Mouse (Mus musculus): ENCODE measurements around the gene Eppin. TPM values are rescaled to one million over a fixed set of nuclear protein-coding genes. Genes with fewer than 3 reads are reported as not detected.

Gene Eppin
- polyA plus RNA-seq, 1 experiment: not detected

- no peak overlapping the region for H3K4me3 ChIP-seq (ENCODE audit: low read depth, low read length)
- no peak for TF ChIP-seq POLR2A (IDR thresholded peaks at IDR 0.05; ENCODE audit: low read depth, low read length)
- no peak for TF ChIP-seq CTCF (IDR thresholded peaks at IDR 0.05; ENCODE audit: extremely low read depth, insufficient read length, insufficient replicate concordance, low read depth, low read length)
- peaks cover 10% of the 10 kb centered on the region for H3K27me3 ChIP-seq (ENCODE audit: control insufficient read depth, insufficient read depth, low read length)
- no peaks in the 10 kb centered on the region for H3K36me3 ChIP-seq (ENCODE audit: control insufficient read depth, insufficient read depth, low read length)
- WGBS: 69% methylated on average over 5 of the region's 5 CpGs
- peaks cover 5% of the 10 kb centered on the region; the same call in 1 of the 2 replicates for H3K4me1 ChIP-seq (ENCODE audit: control insufficient read depth, insufficient read depth, insufficient read length, low read length)
- no peak overlapping the region for H3K27ac ChIP-seq (ENCODE audit: insufficient read depth, low read depth, low read length)
These were observed 25.9 kb downstream of the Eppin start for GRCm38 (mm10) chr2:164567460-164567859.

GRCm38 (mm10) chr2:164566997-164567396 lies 26.4 kb downstream of the Eppin start:
- no peak overlapping the region for H3K27ac ChIP-seq (ENCODE audit: insufficient read depth, low read depth, low read length)
- H3K36me3 ChIP-seq (ENCODE audit: control insufficient read depth, insufficient read depth, low read length): no peaks in the 10 kb centered on the region
- peaks cover 5% of the 10 kb centered on the region; the same call in 1 of the 2 replicates for H3K4me1 ChIP-seq (ENCODE audit: control insufficient read depth, insufficient read depth, insufficient read length, low read length)
- peaks cover 13% of the 10 kb centered on the region for H3K27me3 ChIP-seq (ENCODE audit: control insufficient read depth, insufficient read depth, low read length)
- TF ChIP-seq POLR2A (IDR thresholded peaks at IDR 0.05; ENCODE audit: low read depth, low read length): no peak
- TF ChIP-seq CTCF (IDR thresholded peaks at IDR 0.05; ENCODE audit: extremely low read depth, insufficient read length, insufficient replicate concordance, low read depth, low read length): no peak
- H3K4me3 ChIP-seq (ENCODE audit: low read depth, low read length): no peak overlapping the region
- 83% methylated on average over 2 of the region's 2 CpGs for WGBS

GRCm38 (mm10) chr2:164564346-164564745 lies 29.0 kb downstream of the Eppin start:
- H3K27me3 ChIP-seq (ENCODE audit: control insufficient read depth, insufficient read depth, low read length): peaks cover 13% of the 10 kb centered on the region
- TF ChIP-seq CTCF (IDR thresholded peaks at IDR 0.05; ENCODE audit: extremely low read depth, insufficient read length, insufficient replicate concordance, low read depth, low read length) (no peak), POLR2A (IDR thresholded peaks at IDR 0.05; ENCODE audit: low read depth, low read length) (no peak)
- 55% methylated on average over 5 of the region's 5 CpGs for WGBS
- H3K4me3 ChIP-seq (ENCODE audit: low read depth, low read length): no peak overlapping the region
- no peak overlapping the region for H3K27ac ChIP-seq (ENCODE audit: insufficient read depth, low read depth, low read length)
- peaks cover 5% of the 10 kb centered on the region; the same call in 1 of the 2 replicates for H3K4me1 ChIP-seq (ENCODE audit: control insufficient read depth, insufficient read depth, insufficient read length, low read length)
- H3K36me3 ChIP-seq (ENCODE audit: control insufficient read depth, insufficient read depth, low read length): no peaks in the 10 kb centered on the region

GRCm38 (mm10) chr2:164563339-164564038 lies 29.9 kb downstream of the Eppin start:
- no peak overlapping the region for H3K27ac ChIP-seq (ENCODE audit: insufficient read depth, low read depth, low read length)
- peaks cover 13% of the 10 kb centered on the region for H3K27me3 ChIP-seq (ENCODE audit: control insufficient read depth, insufficient read depth, low read length)
- peak overlapping the region; percentile 53 for H3K4me3 ChIP-seq (ENCODE audit: low read depth, low read length)
- WGBS: 4% methylated on average over 32 of the region's 32 CpGs
- H3K4me1 ChIP-seq (ENCODE audit: control insufficient read depth, insufficient read depth, insufficient read length, low read length): peaks cover 5% of the 10 kb centered on the region; the same call in 1 of the 2 replicates
- no peaks in the 10 kb centered on the region for H3K36me3 ChIP-seq (ENCODE audit: control insufficient read depth, insufficient read depth, low read length)
- TF ChIP-seq CTCF (IDR thresholded peaks at IDR 0.05; ENCODE audit: extremely low read depth, insufficient read length, insufficient replicate concordance, low read depth, low read length) (0 out of 2 replicates have a peak, but pooled peaks have one; percentile 11), POLR2A (IDR thresholded peaks at IDR 0.05; ENCODE audit: low read depth, low read length) (no peak)

GRCm38 (mm10) chr2:164562391-164563188 lies 30.8 kb downstream of the Eppin start, which contains the start of gene Wfdc2:
TSS of gene Wfdc2 (plus strand) at chr2:164562413.
- Histone ChIP-seq H3K36me3 (ENCODE audit: control insufficient read depth, insufficient read depth, low read length) (no peaks in the 10 kb centered on the region), H3K4me3 (ENCODE audit: low read depth, low read length) (peak within 1 kb of the TSS; percentile 53), H3K27me3 (ENCODE audit: control insufficient read depth, insufficient read depth, low read length) (peaks cover 13% of the 10 kb centered on the region), H3K27ac (ENCODE audit: insufficient read depth, low read depth, low read length) (no peak within 1 kb of the TSS), H3K4me1 (ENCODE audit: control insufficient read depth, insufficient read depth, insufficient read length, low read length) (peaks cover 5% of the 10 kb centered on the region; the same call in 1 of the 2 replicates)
- TF ChIP-seq POLR2A (IDR thresholded peaks at IDR 0.05; ENCODE audit: low read depth, low read length): no peak
- TF ChIP-seq CTCF (IDR thresholded peaks at IDR 0.05; ENCODE audit: extremely low read depth, insufficient read length, insufficient replicate concordance, low read depth, low read length): no peak
- WGBS: 28% methylated on average over 24 of the region's 24 CpGs

- H3K4me1 ChIP-seq (ENCODE audit: control insufficient read depth, insufficient read depth, insufficient read length, low read length): peaks cover 5% of the 10 kb centered on the region; the same call in 1 of the 2 replicates
- WGBS: 81% methylated on average over 8 of the region's 8 CpGs
- TF ChIP-seq POLR2A (IDR thresholded peaks at IDR 0.05; ENCODE audit: low read depth, low read length) (no peak), CTCF (IDR thresholded peaks at IDR 0.05; ENCODE audit: extremely low read depth, insufficient read length, insufficient replicate concordance, low read depth, low read length) (no peak)
- peaks cover 13% of the 10 kb centered on the region for H3K27me3 ChIP-seq (ENCODE audit: control insufficient read depth, insufficient read depth, low read length)
- no peak overlapping the region for H3K4me3 ChIP-seq (ENCODE audit: low read depth, low read length)
- no peaks in the 10 kb centered on the region for H3K36me3 ChIP-seq (ENCODE audit: control insufficient read depth, insufficient read depth, low read length)
- no peak overlapping the region for H3K27ac ChIP-seq (ENCODE audit: insufficient read depth, low read depth, low read length)
These were observed 33.3 kb downstream of the Eppin start for GRCm38 (mm10) chr2:164560106-164560505.

Data from small intestine, adult 2 months (tissue).